Mouse (Mus musculus): Measurements from ENCODE around the gene Vmn1r192. TPM values are rescaled to one million over a fixed set of nuclear protein-coding genes. Genes with fewer than 3 reads are reported as not detected.

Gene Vmn1r192
- not detected in 2 replicates for polyA plus RNA-seq (2015; fragmentation: Nextera tagmentation; extraction: Ambion mirVana)

GRCm38 (mm10) chr13:22191041-22191440 lies at the start of gene Vmn1r192:
TSS of gene Vmn1r192 (minus strand) at chr13:22191141.

GRCm38 (mm10) chr13:22223060-22223459 lies 32.1 kb upstream of the Vmn1r192 start, which contains the start of gene Vmn1r193:
TSS of gene Vmn1r193 (minus strand) at chr13:22223160.

GRCm38 (mm10) chr13:22183869-22184268 lies 7.1 kb downstream of the Vmn1r192 start, which contains the start of gene Vmn1r191:
TSS of gene Vmn1r191 (minus strand) at chr13:22183969.

Small RNA genes lying within 50 kb of the gene (microRNA-seq; reads per million reads assigned to microRNA genes)
- gene Gm23282 (not detected), gene Gm25084 (not detected)

Other genes starting within 250 kb of the Vmn1r192 start
- 5.3 and 6.1 TPM in 2 replicates for gene Zfp184, start 246.0 kb downstream of the Vmn1r192 start, polyA plus RNA-seq (2015; fragmentation: Nextera tagmentation; extraction: Ambion mirVana)
- gene Pom121l2, start 209.9 kb downstream of the Vmn1r192 start, polyA plus RNA-seq (2015; fragmentation: Nextera tagmentation; extraction: Ambion mirVana), result not detected in 2 replicates
- gene Prss16, start 181.4 kb downstream of the Vmn1r192 start, polyA plus RNA-seq (2015; fragmentation: Nextera tagmentation; extraction: Ambion mirVana), result 0.21 and 0.29 TPM in 2 replicates
- 4.0 TPM in 1 of 2 replicates, not detected in the other for gene Hist1h2ah, start 155.6 kb downstream of the Vmn1r192 start, polyA plus RNA-seq (2015; fragmentation: Nextera tagmentation; extraction: Ambion mirVana)
- gene Hist1h2bk, start 155.3 kb downstream of the Vmn1r192 start, polyA plus RNA-seq (2015; fragmentation: Nextera tagmentation; extraction: Ambion mirVana), result not detected in 2 replicates
- 3.4 and 3.5 TPM in 2 replicates for gene Hist1h4i, start 149.8 kb downstream of the Vmn1r192 start, polyA plus RNA-seq (2015; fragmentation: Nextera tagmentation; extraction: Ambion mirVana)
- not detected in 2 replicates for gene Hist1h2ag, start 148.2 kb downstream of the Vmn1r192 start, polyA plus RNA-seq (2015; fragmentation: Nextera tagmentation; extraction: Ambion mirVana)
- 1.9 TPM in 1 of 2 replicates, not detected in the other for gene Hist1h2bj, start 147.9 kb downstream of the Vmn1r192 start, polyA plus RNA-seq (2015; fragmentation: Nextera tagmentation; extraction: Ambion mirVana)
- not detected in 2 replicates for gene Vmn1r188, start 106.7 kb downstream of the Vmn1r192 start, polyA plus RNA-seq (2015; fragmentation: Nextera tagmentation; extraction: Ambion mirVana)
- not detected in 2 replicates for gene Vmn1r189, start 85.3 kb downstream of the Vmn1r192 start, polyA plus RNA-seq (2015; fragmentation: Nextera tagmentation; extraction: Ambion mirVana)
- gene Vmn1r191, start 7.2 kb downstream of the Vmn1r192 start, polyA plus RNA-seq (2015; fragmentation: Nextera tagmentation; extraction: Ambion mirVana), result not detected in 2 replicates
- gene Vmn1r193, start 32.0 kb upstream of the Vmn1r192 start, polyA plus RNA-seq (2015; fragmentation: Nextera tagmentation; extraction: Ambion mirVana), result not detected in 2 replicates
- not detected in 2 replicates for gene Vmn1r194, start 53.1 kb upstream of the Vmn1r192 start, polyA plus RNA-seq (2015; fragmentation: Nextera tagmentation; extraction: Ambion mirVana)
- gene Vmn1r195, start 79.4 kb upstream of the Vmn1r192 start, polyA plus RNA-seq (2015; fragmentation: Nextera tagmentation; extraction: Ambion mirVana), result not detected in 2 replicates
- not detected in 2 replicates for gene Vmn1r196, start 98.8 kb upstream of the Vmn1r192 start, polyA plus RNA-seq (2015; fragmentation: Nextera tagmentation; extraction: Ambion mirVana)
- gene Vmn1r197, start 133.4 kb upstream of the Vmn1r192 start, polyA plus RNA-seq (2015; fragmentation: Nextera tagmentation; extraction: Ambion mirVana), result not detected in 2 replicates
- not detected in 2 replicates for gene Vmn1r198, start 159.2 kb upstream of the Vmn1r192 start, polyA plus RNA-seq (2015; fragmentation: Nextera tagmentation; extraction: Ambion mirVana)
- gene Vmn1r199, start 188.7 kb upstream of the Vmn1r192 start, polyA plus RNA-seq (2015; fragmentation: Nextera tagmentation; extraction: Ambion mirVana), result not detected in 2 replicates
- 0.04 TPM in 1 of 2 replicates, not detected in the other for gene Vmn1r200, start 199.2 kb upstream of the Vmn1r192 start, polyA plus RNA-seq (2015; fragmentation: Nextera tagmentation; extraction: Ambion mirVana)

Measured in neural tube, postnatal 0 days (tissue).